Mouse (Mus musculus) midbrain, embryonic 14.5 days (tissue): ENCODE data around the gene Rprd1b. TPM values are rescaled to one million over a fixed set of nuclear protein-coding genes. Genes with fewer than 3 reads are reported as not detected.

ENCODE experiments used
- ATAC-seq: fragments of 200-750 bp; cut with Nextera tagmentation; 2 replicates; pipeline ENCODE4 v1.8.0; 2017; ENCODE audit warnings: moderate number of reproducible peaks, moderate library complexity; ENCODE audit not compliant: low FRiP score, low TSS enrichment
- DNase-seq: peaks from one replicate; pipeline ENCODE4 v3.0.0-alpha.2; 2015
- H3K27ac ChIP-seq: fragments of 300-500 bp; sonication (generic); replicated peaks from 2 replicates; pipeline ENCODE4 v1.5.1; 2014; ENCODE audit warnings: mild to moderate bottlenecking, low read depth, low read length, moderate library complexity
- H3K27me3 ChIP-seq: fragments of 300-500 bp; sonication (generic); 2 replicates; pipeline ENCODE4 v1.6.1; 2014; ENCODE audit warnings: low read length, control low read depth, mixed read lengths; ENCODE audit not compliant: control insufficient read depth, insufficient read depth
- H3K36me3 ChIP-seq: fragments of 300-500 bp; sonication (generic); 2 replicates; pipeline ENCODE4 v1.6.1; 2014; ENCODE audit warnings: low read length, control low read depth; ENCODE audit not compliant: control insufficient read depth, insufficient read depth
- H3K4me1 ChIP-seq: fragments of 300-500 bp; sonication (generic); 2 replicates; pipeline ENCODE4 v1.6.1; 2014; ENCODE audit warnings: mild to moderate bottlenecking, antibody characterized with exemption, low read length, control low read depth; ENCODE audit not compliant: control insufficient read depth, insufficient read depth
- H3K4me2 ChIP-seq: fragments of 300-500 bp; sonication (generic); 2 replicates; pipeline ENCODE4 v1.6.1; 2014; ENCODE audit warnings: mild to moderate bottlenecking, low read length, moderate library complexity
- H3K4me3 ChIP-seq: fragments of 300-500 bp; sonication (generic); replicated peaks from 2 replicates; pipeline ENCODE4 v1.5.1; 2014; ENCODE audit warnings: low read depth, low read length
- H3K9ac ChIP-seq: fragments of 300-500 bp; sonication (generic); replicated peaks from 2 replicates; pipeline ENCODE4 v1.6.1; 2014; ENCODE audit warnings: mild to moderate bottlenecking, low read length, moderate library complexity
- H3K9me3 ChIP-seq: fragments of 300-500 bp; sonication (generic); 2 replicates; pipeline ENCODE4 v1.6.1; 2016; ENCODE audit warnings: low read length, control low read depth, mixed read lengths; ENCODE audit not compliant: control insufficient read depth
- WGBS: fragments of 180-500 bp; shearing (Covaris S2); extraction: QIAGEN DNeasy Blood & Tissue Kit; methylation state at CpG from one replicate; pipeline ENCODE4 v1.1.7; 2014; 5-methylcytosine and 5-hydroxymethylcytosine counted together
- polyA plus RNA-seq: library from polyadenylated mRNA; unstranded; fragments of >200 nt; fragmentation: Nextera tagmentation; extraction: Ambion mirVana; gene quantifications from 2 replicates; pipeline ENCODE4 v1.2.1, GENCODE M21; 2014

Rprd1b gene
- polyA plus RNA-seq, 1 experiment from 2014 or later, result 40.2 TPM

- no peaks in the 10 kb centered on the region for H3K9me3 ChIP-seq
- no peak overlapping the region for H3K4me3 ChIP-seq
- H3K36me3 ChIP-seq, result no peaks in the 10 kb centered on the region
- no peak overlapping the region for H3K27ac ChIP-seq
- no peaks in the 10 kb centered on the region for H3K27me3 ChIP-seq
- no peaks in the 10 kb centered on the region for H3K4me1 ChIP-seq
- no peak for ATAC-seq
- H3K4me2 ChIP-seq, result no peak overlapping the region
- no peak overlapping the region for H3K9ac ChIP-seq
- DNase-seq, result no peak
- WGBS, result 81% methylated on average over 5 of the region's 5 CpGs
Observed at GRCm38 (mm10) chr2:158097071-158097470, 68.8 kb downstream of the Rprd1b start.

DNA sequence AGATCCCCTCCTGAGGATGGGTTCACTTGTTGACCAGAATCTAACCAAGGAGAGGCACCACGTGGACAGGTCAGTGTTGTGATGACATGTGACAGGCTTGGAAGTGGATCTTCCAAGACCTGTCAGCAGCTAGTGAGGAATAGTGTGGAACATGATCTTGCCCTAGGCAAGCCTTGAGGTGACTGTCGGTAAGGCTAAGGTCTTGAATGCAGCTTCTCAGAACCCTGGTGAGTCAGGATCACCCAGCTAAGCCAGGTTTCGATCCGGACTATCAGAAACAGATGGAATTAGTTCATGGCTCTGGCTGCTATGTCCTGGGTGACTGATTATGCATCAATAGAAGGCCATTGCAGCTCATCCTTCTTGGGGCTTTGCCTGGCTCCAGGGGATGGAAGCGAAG is 70.4 kb downstream of the Rprd1b start:
- H3K27me3 ChIP-seq, result no peaks in the 10 kb centered on the region
- H3K4me3 ChIP-seq, result no peak overlapping the region
- no peaks in the 10 kb centered on the region for H3K4me1 ChIP-seq
- H3K9ac ChIP-seq, result no peak overlapping the region
- no peaks in the 10 kb centered on the region for H3K36me3 ChIP-seq
- H3K9me3 ChIP-seq, result no peaks in the 10 kb centered on the region
- no peak overlapping the region for H3K27ac ChIP-seq
- DNase-seq (no peak), ATAC-seq (no peak)
- 86% methylated on average over 5 of the region's 5 CpGs for WGBS
- H3K4me2 ChIP-seq, result no peak overlapping the region

- no peak overlapping the region for H3K9ac ChIP-seq
- no peak overlapping the region for H3K4me2 ChIP-seq
- no peak overlapping the region for H3K27ac ChIP-seq
- DNase-seq (no peak), ATAC-seq (no peak)
- no peaks in the 10 kb centered on the region for H3K27me3 ChIP-seq
- no peaks in the 10 kb centered on the region for H3K9me3 ChIP-seq
- H3K4me1 ChIP-seq, result no peaks in the 10 kb centered on the region
- no peaks in the 10 kb centered on the region for H3K36me3 ChIP-seq
- H3K4me3 ChIP-seq, result no peak overlapping the region
- whole genome bisulfite sequencing, result 88% methylated on average over 3 of the region's 3 CpGs
Observed at GRCm38 (mm10) chr2:158099537-158099936, 71.2 kb downstream of the Rprd1b start.

GRCm38 (mm10) chr2:158101768-158102167 is 73.5 kb downstream of the Rprd1b start:
- no peaks in the 10 kb centered on the region for H3K4me1 ChIP-seq
- ATAC-seq (no peak), DNase-seq (no peak)
- H3K27me3 ChIP-seq, result no peaks in the 10 kb centered on the region
- H3K4me2 ChIP-seq, result no peak overlapping the region
- 82% methylated on average over 5 of the region's 5 CpGs for WGBS
- no peak overlapping the region for H3K27ac ChIP-seq
- no peak overlapping the region for H3K9ac ChIP-seq
- H3K36me3 ChIP-seq, result no peaks in the 10 kb centered on the region
- H3K9me3 ChIP-seq, result no peaks in the 10 kb centered on the region
- no peak overlapping the region for H3K4me3 ChIP-seq

DNA sequence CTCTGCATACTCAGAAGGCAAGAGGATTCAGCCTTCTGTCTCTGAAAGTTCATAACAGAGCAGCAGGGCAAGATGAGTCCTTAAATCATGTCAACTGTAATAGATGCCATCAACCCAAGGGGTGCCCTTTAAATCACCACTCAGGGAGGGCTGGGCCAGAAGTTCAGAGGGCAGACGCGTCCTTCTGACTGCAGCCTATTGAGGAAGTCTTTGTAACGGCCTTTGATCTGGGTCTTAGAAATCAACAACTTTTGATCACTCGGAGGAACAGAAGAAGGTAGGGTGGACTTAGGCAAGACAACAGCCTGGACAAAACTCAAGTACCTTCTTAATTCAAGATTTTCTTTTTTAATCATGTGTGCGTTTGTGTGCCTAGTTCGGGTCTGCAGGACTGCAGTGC is 76.7 kb downstream of the Rprd1b start:
- Histone ChIP-seq H3K27me3 (no peaks in the 10 kb centered on the region), H3K4me1 (no peaks in the 10 kb centered on the region), H3K4me3 (no peak overlapping the region), H3K36me3 (no peaks in the 10 kb centered on the region), H3K9me3 (no peaks in the 10 kb centered on the region), H3K27ac (no peak overlapping the region), H3K4me2 (no peak overlapping the region), H3K9ac (no peak overlapping the region)
- 80% methylated on average over 6 of the region's 6 CpGs for WGBS
- DNase-seq (no peak), ATAC-seq (no peak)

DNA sequence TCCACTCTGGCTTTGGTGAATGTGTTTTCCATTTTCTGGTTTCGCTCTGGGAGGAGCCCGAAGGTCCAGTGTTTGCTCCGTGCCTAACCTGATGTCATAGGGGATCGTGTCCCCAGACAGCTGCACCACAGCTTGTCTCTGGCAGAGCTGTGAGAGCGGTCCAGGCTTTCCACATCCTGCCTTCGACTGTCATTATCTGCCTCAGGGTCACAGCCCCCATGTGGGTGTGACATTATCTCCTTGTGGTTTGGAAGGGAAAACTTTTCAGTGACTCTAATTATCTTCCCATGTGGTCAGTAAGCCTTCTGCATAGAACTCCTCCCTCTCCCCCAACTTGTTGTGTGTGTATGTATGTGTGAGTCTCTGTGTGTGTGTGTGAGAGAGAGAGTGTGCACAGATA is 77.3 kb downstream of the Rprd1b start:
- ATAC-seq (no peak), DNase-seq (no peak)
- 92% methylated on average over 6 of the region's 6 CpGs for WGBS
- Histone ChIP-seq H3K4me1 (no peaks in the 10 kb centered on the region), H3K9ac (no peak overlapping the region), H3K9me3 (no peaks in the 10 kb centered on the region), H3K4me3 (no peak overlapping the region), H3K36me3 (no peaks in the 10 kb centered on the region), H3K27me3 (no peaks in the 10 kb centered on the region), H3K27ac (no peak overlapping the region), H3K4me2 (no peak overlapping the region)

- Histone ChIP-seq H3K9ac (no peak overlapping the region), H3K27ac (0 out of 2 replicates have a peak overlapping the region, but pooled peaks have one; percentile 8), H3K4me1 (no peaks in the 10 kb centered on the region), H3K4me2 (no peak overlapping the region), H3K36me3 (no peaks in the 10 kb centered on the region), H3K9me3 (no peaks in the 10 kb centered on the region), H3K27me3 (no peaks in the 10 kb centered on the region), H3K4me3 (no peak overlapping the region)
- ATAC-seq (no peak), DNase-seq (peak; percentile 76)
- 38% methylated on average over 6 of the region's 6 CpGs for WGBS
Observed at GRCm38 (mm10) chr2:158106947-158107587, 78.8 kb downstream of the Rprd1b start.

DNA sequence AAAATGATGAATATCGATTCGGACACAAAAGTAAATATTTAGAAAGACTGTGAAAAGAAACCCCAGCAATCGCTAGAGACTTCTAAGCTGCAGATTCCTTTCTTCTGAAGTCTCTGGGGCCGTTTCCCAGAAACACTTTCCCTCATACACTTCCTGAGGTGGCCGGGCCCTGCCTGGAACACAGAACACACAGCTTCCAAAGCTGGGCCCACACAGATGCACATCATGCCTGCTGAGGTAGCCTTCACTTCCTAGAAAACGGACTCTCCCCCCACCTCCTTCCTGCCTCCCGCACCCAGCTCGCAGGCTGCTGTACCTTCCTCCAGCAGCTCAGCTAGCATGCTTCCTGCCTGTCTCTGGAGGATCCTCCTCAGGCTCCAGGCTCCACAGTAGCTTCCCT is 81.2 kb downstream of the Rprd1b start:
- no peak overlapping the region for H3K9ac ChIP-seq
- no peak overlapping the region for H3K4me3 ChIP-seq
- no peak overlapping the region for H3K4me2 ChIP-seq
- no peak for ATAC-seq
- no peak for DNase-seq
- no peak overlapping the region for H3K27ac ChIP-seq
- H3K27me3 ChIP-seq, result no peaks in the 10 kb centered on the region
- H3K36me3 ChIP-seq, result no peaks in the 10 kb centered on the region
- WGBS, result 63% methylated on average over 8 of the region's 8 CpGs
- no peaks in the 10 kb centered on the region for H3K9me3 ChIP-seq
- H3K4me1 ChIP-seq, result no peaks in the 10 kb centered on the region

DNA sequence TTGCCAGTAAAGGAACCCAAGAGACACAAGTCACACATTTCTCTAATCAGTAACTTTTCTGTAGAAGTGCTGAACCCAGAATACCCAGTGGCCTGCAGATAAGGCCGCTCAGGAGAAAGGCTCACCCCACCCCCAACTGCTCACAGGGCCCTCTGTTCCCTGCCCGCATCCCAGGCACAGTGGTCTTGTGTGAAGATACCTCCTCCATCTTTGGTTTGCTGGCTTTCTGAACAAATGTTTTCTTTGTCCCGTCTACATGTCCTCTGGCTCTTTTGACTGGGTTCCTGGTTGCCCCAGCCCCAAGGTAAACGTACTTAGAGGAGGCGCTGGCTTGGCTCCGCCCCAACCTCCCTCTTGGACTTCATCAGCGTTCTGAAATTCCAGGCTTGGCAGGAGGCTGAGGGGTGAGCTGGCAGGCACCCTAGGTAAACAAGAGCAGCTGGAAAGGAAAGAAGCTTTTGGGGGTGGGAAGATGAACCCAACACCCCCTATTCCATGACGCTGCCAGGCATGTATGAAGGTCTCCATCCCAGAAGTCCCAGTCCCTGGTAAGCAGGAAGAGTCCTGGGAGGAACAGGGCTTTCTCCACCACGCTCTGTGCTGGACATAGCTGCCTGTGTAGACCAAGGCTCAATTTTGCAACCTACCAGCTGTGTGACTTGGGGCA is 85.4 kb downstream of the Rprd1b start:
- no peak overlapping the region for H3K9ac ChIP-seq
- no peaks in the 10 kb centered on the region for H3K4me1 ChIP-seq
- H3K9me3 ChIP-seq, result no peaks in the 10 kb centered on the region
- WGBS, result 42% methylated on average over 9 of the region's 9 CpGs
- ATAC-seq (no peak), DNase-seq (no peak)
- H3K36me3 ChIP-seq, result no peaks in the 10 kb centered on the region
- no peak overlapping the region for H3K27ac ChIP-seq
- H3K27me3 ChIP-seq, result no peaks in the 10 kb centered on the region
- no peak overlapping the region for H3K4me2 ChIP-seq
- no peak overlapping the region for H3K4me3 ChIP-seq
